Mouse (Mus musculus): ENCODE measurements around the gene Mill2.
"Not testable (repeated sequence)": the region's sequence is repeated elsewhere in the genome, so short reads cannot be mapped to it uniquely, and the experiment has no call there.

Mill2 gene

GRCm38 (mm10) chr7:18839865-18840264 lies at the start of gene Mill2:
Gene Mill2, plus strand, starts transcription at chr7:18839966.
- H3K4me1 ChIP-seq (replicated peaks; ENCODE audit: low read depth, low read length): peaks cover 34% of the 10 kb centered on the region
- H3K4me3 ChIP-seq (replicated peaks; ENCODE audit: low read length): peak within 1 kb of the TSS; percentile 65
- H3K36me3 ChIP-seq (ENCODE audit: insufficient read depth, low read length): no peaks in the 10 kb centered on the region
- H3K27me3 ChIP-seq (ENCODE audit: insufficient read depth, low read length): no peaks in the 10 kb centered on the region
- H3K9me3 ChIP-seq (ENCODE audit: low read length): no peaks in the 10 kb centered on the region
- TF ChIP-seq CTCF (conservative IDR thresholded peaks at IDR 0.05; ENCODE audit: low read length) (no peak), NANOG (IDR thresholded peaks at IDR 0.05; ENCODE audit: borderline replicate concordance, low read length) (no peak), POU5F1 (IDR thresholded peaks at IDR 0.05; ENCODE audit: borderline replicate concordance, low read length) (no peak)

- H3K36me3 ChIP-seq (ENCODE audit: insufficient read depth, low read length); H3K4me3 ChIP-seq (replicated peaks; ENCODE audit: low read length); H3K9me3 ChIP-seq (ENCODE audit: low read length); H3K4me1 ChIP-seq (replicated peaks; ENCODE audit: low read depth, low read length); H3K27me3 ChIP-seq (ENCODE audit: insufficient read depth, low read length): not testable (repeated sequence)
Observed at GRCm38 (mm10) chr7:18790671-18791070, 49.1 kb upstream of the Mill2 start.

- Histone ChIP-seq H3K4me1 (replicated peaks; ENCODE audit: low read depth, low read length) (no peaks in the 10 kb centered on the region), H3K9me3 (ENCODE audit: low read length) (peaks cover 4% of the 10 kb centered on the region; the same call in 1 of the 2 replicates), H3K27me3 (ENCODE audit: insufficient read depth, low read length) (no peaks in the 10 kb centered on the region), H3K4me3 (replicated peaks; ENCODE audit: low read length) (no peak within 1 kb of the TSS), H3K36me3 (ENCODE audit: insufficient read depth, low read length) (no peaks in the 10 kb centered on the region)
- TF ChIP-seq POU5F1 (IDR thresholded peaks at IDR 0.05; ENCODE audit: borderline replicate concordance, low read length) (no peak), NANOG (IDR thresholded peaks at IDR 0.05; ENCODE audit: borderline replicate concordance, low read length) (no peak), CTCF (conservative IDR thresholded peaks at IDR 0.05; ENCODE audit: low read length) (no peak)
Observed at GRCm38 (mm10) chr7:18798420-18798819, 41.3 kb upstream of the Mill2 start, which contains the start of gene Psg19. Gene Psg19, minus strand, starts transcription at chr7:18798520.

- no peaks in the 10 kb centered on the region for H3K27me3 ChIP-seq (ENCODE audit: insufficient read depth, low read length)
- peaks cover 4% of the 10 kb centered on the region; the same call in 1 of the 2 replicates for H3K9me3 ChIP-seq (ENCODE audit: low read length)
- no peaks in the 10 kb centered on the region for H3K4me1 ChIP-seq (replicated peaks; ENCODE audit: low read depth, low read length)
- no peak overlapping the region for H3K4me3 ChIP-seq (replicated peaks; ENCODE audit: low read length)
- no peaks in the 10 kb centered on the region for H3K36me3 ChIP-seq (ENCODE audit: insufficient read depth, low read length)
- TF ChIP-seq NANOG (IDR thresholded peaks at IDR 0.05; ENCODE audit: borderline replicate concordance, low read length): no peak
- TF ChIP-seq CTCF (conservative IDR thresholded peaks at IDR 0.05; ENCODE audit: low read length): peak; percentile 54
Observed at GRCm38 (mm10) chr7:18799129-18799528, 40.6 kb upstream of the Mill2 start.

- Histone ChIP-seq H3K36me3 (ENCODE audit: insufficient read depth, low read length) (no peaks in the 10 kb centered on the region), H3K9me3 (ENCODE audit: low read length) (no peaks in the 10 kb centered on the region), H3K27me3 (ENCODE audit: insufficient read depth, low read length) (no peaks in the 10 kb centered on the region), H3K4me1 (replicated peaks; ENCODE audit: low read depth, low read length) (no peaks in the 10 kb centered on the region), H3K4me3 (replicated peaks; ENCODE audit: low read length) (no peak overlapping the region)
- TF ChIP-seq POU5F1 (IDR thresholded peaks at IDR 0.05; ENCODE audit: borderline replicate concordance, low read length): no peak
- TF ChIP-seq NANOG (IDR thresholded peaks at IDR 0.05; ENCODE audit: borderline replicate concordance, low read length): no peak
- TF ChIP-seq CTCF (conservative IDR thresholded peaks at IDR 0.05; ENCODE audit: low read length): no peak
Observed at GRCm38 (mm10) chr7:18803526-18803925, 36.2 kb upstream of the Mill2 start.

- no peak overlapping the region for H3K4me3 ChIP-seq (replicated peaks; ENCODE audit: low read length)
- peaks cover 14% of the 10 kb centered on the region for H3K9me3 ChIP-seq (ENCODE audit: low read length)
- H3K36me3 ChIP-seq (ENCODE audit: insufficient read depth, low read length): no peaks in the 10 kb centered on the region
- H3K27me3 ChIP-seq (ENCODE audit: insufficient read depth, low read length): no peaks in the 10 kb centered on the region
- no peak for TF ChIP-seq CTCF (conservative IDR thresholded peaks at IDR 0.05; ENCODE audit: low read length)
- no peak for TF ChIP-seq POU5F1 (IDR thresholded peaks at IDR 0.05; ENCODE audit: borderline replicate concordance, low read length)
- H3K4me1 ChIP-seq (replicated peaks; ENCODE audit: low read depth, low read length): no peaks in the 10 kb centered on the region
Observed at GRCm38 (mm10) chr7:18818301-18818700, 21.5 kb upstream of the Mill2 start.

GRCm38 (mm10) chr7:18821507-18821906 lies 18.3 kb upstream of the Mill2 start, which contains the start of gene Psg17:
Gene Psg17, minus strand, starts transcription at chr7:18821607.
- no peaks in the 10 kb centered on the region for H3K4me1 ChIP-seq (replicated peaks; ENCODE audit: low read depth, low read length)
- TF ChIP-seq CTCF (conservative IDR thresholded peaks at IDR 0.05; ENCODE audit: low read length) (no peak), NANOG (IDR thresholded peaks at IDR 0.05; ENCODE audit: borderline replicate concordance, low read length) (no peak), POU5F1 (IDR thresholded peaks at IDR 0.05; ENCODE audit: borderline replicate concordance, low read length) (no peak)
- H3K4me3 ChIP-seq (replicated peaks; ENCODE audit: low read length): no peak within 1 kb of the TSS
- H3K27me3 ChIP-seq (ENCODE audit: insufficient read depth, low read length): no peaks in the 10 kb centered on the region
- peaks cover 32% of the 10 kb centered on the region for H3K9me3 ChIP-seq (ENCODE audit: low read length)
- H3K36me3 ChIP-seq (ENCODE audit: insufficient read depth, low read length): no peaks in the 10 kb centered on the region

GRCm38 (mm10) chr7:18827792-18828546 lies 11.8 kb upstream of the Mill2 start:
- peaks cover 10% of the 10 kb centered on the region for H3K4me1 ChIP-seq (replicated peaks; ENCODE audit: low read depth, low read length)
- H3K9me3 ChIP-seq (ENCODE audit: low read length): peaks cover 33% of the 10 kb centered on the region
- H3K4me3 ChIP-seq (replicated peaks; ENCODE audit: low read length): peak overlapping the region; percentile 74
- no peak for TF ChIP-seq NANOG (IDR thresholded peaks at IDR 0.05; ENCODE audit: borderline replicate concordance, low read length)
- no peak for TF ChIP-seq POU5F1 (IDR thresholded peaks at IDR 0.05; ENCODE audit: borderline replicate concordance, low read length)
- TF ChIP-seq CTCF (conservative IDR thresholded peaks at IDR 0.05; ENCODE audit: low read length): no peak
- H3K27me3 ChIP-seq (ENCODE audit: insufficient read depth, low read length): peaks cover 3% of the 10 kb centered on the region; the same call in 1 of the 2 replicates
- no peaks in the 10 kb centered on the region for H3K36me3 ChIP-seq (ENCODE audit: insufficient read depth, low read length)

- Histone ChIP-seq H3K9me3 (ENCODE audit: low read length) (peaks cover 35% of the 10 kb centered on the region), H3K4me1 (replicated peaks; ENCODE audit: low read depth, low read length) (peaks cover 10% of the 10 kb centered on the region), H3K27me3 (ENCODE audit: insufficient read depth, low read length) (peaks cover 3% of the 10 kb centered on the region; the same call in 1 of the 2 replicates), H3K36me3 (ENCODE audit: insufficient read depth, low read length) (no peaks in the 10 kb centered on the region), H3K4me3 (replicated peaks; ENCODE audit: low read length) (peak overlapping the region; percentile 74)
- no peak for TF ChIP-seq POU5F1 (IDR thresholded peaks at IDR 0.05; ENCODE audit: borderline replicate concordance, low read length)
- peak; percentile 53 for TF ChIP-seq CTCF (conservative IDR thresholded peaks at IDR 0.05; ENCODE audit: low read length)
Observed at GRCm38 (mm10) chr7:18828592-18828991, 11.2 kb upstream of the Mill2 start.
